Mouse (Mus musculus): ENCODE results near the gene Barhl1.

DNA sequence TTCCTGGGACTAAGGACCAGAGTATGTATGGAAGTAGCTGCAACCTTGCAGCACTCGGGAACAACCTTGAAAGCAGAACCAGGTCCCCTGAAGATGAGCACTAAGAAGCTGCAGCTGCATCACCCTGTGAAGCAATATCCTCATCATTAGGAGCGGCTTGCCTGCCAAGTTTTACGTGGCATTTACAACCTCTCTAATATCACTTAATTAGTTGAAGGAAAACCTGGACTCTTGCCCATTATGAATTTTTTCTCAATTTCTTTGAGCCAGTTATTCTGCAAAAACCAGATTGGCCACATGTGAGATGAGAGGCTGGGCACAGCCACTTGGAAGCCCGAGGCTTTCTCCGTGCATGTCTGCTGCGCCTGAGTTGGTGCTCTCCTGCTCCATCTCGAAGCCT, 20.6 kb downstream of the Barhl1 start:
- no peak for TF ChIP-seq POLR2A (IDR thresholded peaks at IDR 0.05; ENCODE audit: insufficient read length, low read depth)
- TF ChIP-seq MYOG (IDR thresholded peaks at IDR 0.05; ENCODE audit: control insufficient read depth in 1 of 3, insufficient read depth in 1 of 3, insufficient read length in 2 of 3, low read depth in 2 of 3), result no peak
- TF ChIP-seq SRF (IDR thresholded peaks at IDR 0.05; ENCODE audit: control insufficient read depth, insufficient read length, low read depth), result no peak
- TF ChIP-seq USF1 (IDR thresholded peaks at IDR 0.05; ENCODE audit: low read depth), result no peak
- TF ChIP-seq REST (IDR thresholded peaks at IDR 0.05; ENCODE audit: insufficient read depth, insufficient read length), result no peak
- TF ChIP-seq CEBPB (IDR thresholded peaks at IDR 0.05; ENCODE audit: insufficient read depth, poor library complexity, severe bottlenecking), result no peak
- no peak for TF ChIP-seq MYOD1 (IDR thresholded peaks at IDR 0.05; ENCODE audit: control insufficient read depth in 1 of 3, insufficient read length in 2 of 3, low read depth in 2 of 3)
- no peak for TF ChIP-seq E2F4 (IDR thresholded peaks at IDR 0.05; ENCODE audit: insufficient read depth)
- TF ChIP-seq POLR2AphosphoS2 (IDR thresholded peaks at IDR 0.05; ENCODE audit: insufficient read length, low read depth), result no peak
- no peak for TF ChIP-seq MAX (IDR thresholded peaks at IDR 0.05; ENCODE audit: low read depth)
- no peak for TF ChIP-seq TCF12 (IDR thresholded peaks at IDR 0.05; ENCODE audit: insufficient read depth, poor library complexity, severe bottlenecking)
- no peak for TF ChIP-seq TCF3 (IDR thresholded peaks at IDR 0.05; ENCODE audit: insufficient read length, low read depth)

All from myocyte (in vitro differentiated cells).